In the genomic region with DNA sequence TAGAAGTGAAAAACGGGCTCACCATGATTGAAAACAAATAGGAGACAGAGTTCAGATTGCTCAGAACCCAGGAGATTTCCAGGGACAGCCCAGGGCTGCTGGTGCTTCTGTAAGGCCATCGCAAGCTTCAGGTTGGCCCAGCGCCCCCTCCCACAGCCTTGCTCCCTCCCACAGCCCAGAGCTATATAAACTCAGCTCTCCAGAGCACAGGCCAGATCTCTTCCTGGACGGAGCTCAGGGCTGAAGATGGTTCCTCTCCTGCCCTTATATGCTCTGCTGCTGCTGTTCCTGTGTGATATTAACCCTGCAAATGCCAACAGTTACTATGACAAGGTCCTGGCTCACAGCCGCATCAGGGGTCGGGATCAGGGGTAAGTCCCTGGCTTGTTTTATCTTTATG, we compare ENCODE assay signal across 9 mouse cellular contexts. TPM values are rescaled to one million over a fixed set of nuclear protein-coding genes. Genes with fewer than 3 reads are reported as not detected.
DNase-seq lines count a peak whose midpoint lies in the region; ATAC-seq and TF ChIP-seq lines count a peak whose summit lies in the region.
"Had no signal": no experiment of that assay in that cellular context is flagged by ENCODE, and none has a peak within 500 bp of the region (broad histone marks: within the 10 kb centered on the region; RNA-seq: fewer than 3 reads in every experiment).

Gene Postn (plus strand): TSS at position 213 of the 400 bp plus-strand sequence.

- 64% methylated on average over 6 of the region's 6 CpGs for WGBS in forebrain, embryonic 14.5 days
- WGBS in forebrain, embryonic 10.5 days: 63% methylated on average over 6 of the region's 6 CpGs
- WGBS in heart, embryonic 11.5 days (ENCODE audit: insufficient replicate concordance): 39% methylated on average over 6 of the region's 6 CpGs
- WGBS in limb, embryonic 14.5 days: 31% methylated on average over 6 of the region's 6 CpGs

- no peak within 1 kb of the TSS for H3K27ac ChIP-seq in forebrain, embryonic 14.5 days (ENCODE audit: low read depth, low read length)
- H3K27ac ChIP-seq in forebrain, embryonic 10.5 days: no peak within 1 kb of the TSS
- no peak within 1 kb of the TSS for H3K27ac ChIP-seq in heart, embryonic 11.5 days (ENCODE audit: low read depth, low read length)
- H3K27ac ChIP-seq in limb, embryonic 14.5 days (replicated peaks; ENCODE audit: low read depth, low read length): peak within 1 kb of the TSS; percentile 63

- no peak; the same call in 1 of the 2 replicates for TF ChIP-seq POLR2A in limb, embryonic 14.5 days (IDR thresholded peaks at IDR 0.05; ENCODE audit: borderline replicate concordance, extremely low read depth, insufficient read depth, insufficient read length)

- no peak for ATAC-seq in forebrain, embryonic 14.5 days
- no peak for ATAC-seq in heart, embryonic 11.5 days (replicated peaks; ENCODE audit: insufficient number of reproducible peaks, low FRiP score, low TSS enrichment)
- peak; percentile 84 for ATAC-seq in limb, embryonic 14.5 days (ENCODE audit: low FRiP score, low read depth)
- no peak for ATAC-seq in cerebellum, adult (ENCODE audit: insufficient number of reproducible peaks, low FRiP score, low TSS enrichment)

- no peak within 1 kb of the TSS for H3K4me2 ChIP-seq in forebrain, embryonic 14.5 days (ENCODE audit: low read length)
- peak within 1 kb of the TSS; percentile 17 for H3K4me2 ChIP-seq in heart, embryonic 11.5 days
- H3K4me2 ChIP-seq in limb, embryonic 14.5 days (replicated peaks; ENCODE audit: low read depth, low read length, severe bottlenecking): peak within 1 kb of the TSS; percentile 46

- no peak within 1 kb of the TSS for H3K4me3 ChIP-seq in forebrain, embryonic 14.5 days (ENCODE audit: low read depth, low read length)
- no peak within 1 kb of the TSS for H3K4me3 ChIP-seq in forebrain, embryonic 10.5 days
- H3K4me3 ChIP-seq in heart, embryonic 11.5 days (ENCODE audit: low read depth, low read length): peak within 1 kb of the TSS; percentile 4; the same call in 1 of the 2 replicates
- peak within 1 kb of the TSS; percentile 32 for H3K4me3 ChIP-seq in limb, embryonic 14.5 days (replicated peaks; ENCODE audit: low read length)
- H3K4me3 ChIP-seq: erythroblast, embryonic 14.5 days had no signal

- no peaks in the 10 kb centered on the region for H3K27me3 ChIP-seq in forebrain, embryonic 14.5 days (replicated peaks; ENCODE audit: control insufficient read depth, insufficient read depth, low read length)
- H3K27me3 ChIP-seq in forebrain, embryonic 10.5 days (ENCODE audit: poor library complexity, severe bottlenecking): no peaks in the 10 kb centered on the region
- no peaks in the 10 kb centered on the region for H3K27me3 ChIP-seq in heart, embryonic 11.5 days (ENCODE audit: control insufficient read depth, insufficient read depth, low read length)
- no peaks in the 10 kb centered on the region for H3K27me3 ChIP-seq in limb, embryonic 14.5 days (ENCODE audit: control insufficient read depth, insufficient read depth, low read length)

- DNase-seq in forebrain, embryonic 14.5 days (ENCODE audit: low spot score): no peak
- DNase-seq in forebrain, embryonic 10.5 days (ENCODE audit: extremely low spot score, low spot score): no peak
- peak; percentile 62 for DNase-seq in adipocyte (ENCODE audit: low spot score)
- peak; percentile 78 for DNase-seq in limb, embryonic 14.5 days (ENCODE audit: low spot score)
- peak; percentile 8 for DNase-seq in ovary, postnatal 36 days (ENCODE audit: low spot score)
- DNase-seq in left cerebral cortex, postnatal 4 days: no peak

- H3K9me3 ChIP-seq in forebrain, embryonic 14.5 days (replicated peaks; ENCODE audit: control insufficient read depth, low read length): no peaks in the 10 kb centered on the region
- no peaks in the 10 kb centered on the region for H3K9me3 ChIP-seq in forebrain, embryonic 10.5 days
- no peaks in the 10 kb centered on the region for H3K9me3 ChIP-seq in heart, embryonic 11.5 days (replicated peaks; ENCODE audit: control insufficient read depth, low read length)
- H3K9me3 ChIP-seq in limb, embryonic 14.5 days (ENCODE audit: control insufficient read depth, low read length): no peaks in the 10 kb centered on the region

- no peaks in the 10 kb centered on the region for H3K4me1 ChIP-seq in forebrain, embryonic 14.5 days (ENCODE audit: control insufficient read depth, insufficient read depth, low read length)
- 0 out of 2 replicates have a peak, but pooled peaks cover 4% of the 10 kb centered on the region for H3K4me1 ChIP-seq in forebrain, embryonic 10.5 days
- no peaks in the 10 kb centered on the region for H3K4me1 ChIP-seq in heart, embryonic 11.5 days (ENCODE audit: control insufficient read depth, insufficient read depth, low read length)
- peaks cover 24% of the 10 kb centered on the region for H3K4me1 ChIP-seq in limb, embryonic 14.5 days (ENCODE audit: control insufficient read depth, insufficient read depth, low read length)

- H3K36me3 ChIP-seq in forebrain, embryonic 14.5 days (ENCODE audit: control insufficient read depth, insufficient read depth, low read length): no peaks in the 10 kb centered on the region
- no peaks in the 10 kb centered on the region for H3K36me3 ChIP-seq in forebrain, embryonic 10.5 days (replicated peaks)
- H3K36me3 ChIP-seq in heart, embryonic 11.5 days (ENCODE audit: control insufficient read depth, insufficient read depth, low read length): no peaks in the 10 kb centered on the region
- 0 out of 2 replicates have a peak, but pooled peaks cover 6% of the 10 kb centered on the region for H3K36me3 ChIP-seq in limb, embryonic 14.5 days (ENCODE audit: control insufficient read depth, insufficient read depth, low read length)

- no peak within 1 kb of the TSS for H3K9ac ChIP-seq in forebrain, embryonic 14.5 days (ENCODE audit: low read length)
- H3K9ac ChIP-seq in heart, embryonic 11.5 days (ENCODE audit: low read depth, low read length): no peak within 1 kb of the TSS
- peak within 1 kb of the TSS; percentile 41 for H3K9ac ChIP-seq in limb, embryonic 14.5 days (ENCODE audit: low read depth, low read length, severe bottlenecking)

- intact Hi-C loops in left cerebral cortex, postnatal 4 days (cut with DNase I): no loop called here

RNA-seq across cellular contexts. Expression of gene Postn, which starts in this region (rescaled TPM):
- polyA plus RNA-seq in forebrain, embryonic 14.5 days (2014; fragmentation: Nextera tagmentation; extraction: Ambion mirVana): 15.0 and 17.9 TPM in 2 replicates
- 3.7 and 3.8 TPM in 2 replicates for polyA plus RNA-seq in forebrain, embryonic 10.5 days (2016; fragmentation: Nextera tagmentation; extraction: Ambion mirVana)
- 129 and 141 TPM in 2 replicates for polyA plus RNA-seq in heart, embryonic 11.5 days (2014; fragmentation: Nextera tagmentation; extraction: Ambion mirVana)
- 464 and 693 TPM in 2 replicates for polyA plus RNA-seq in limb, embryonic 14.5 days (2012; rRNA removed)
- 478 and 553 TPM in 2 replicates for polyA plus RNA-seq in limb, embryonic 14.5 days (2014; fragmentation: Nextera tagmentation; extraction: Ambion mirVana)
- 10 to 100 TPM in 1 of 2 experiments, 1 to 10 TPM in 1; 9.6 to 11.3 TPM for total RNA-seq in left cerebral cortex, postnatal 4 days (2021)
- polyA plus RNA-seq: erythroblast, embryonic 14.5 days had no signal

Comparison
In these comparisons a context has a peak if more than half of its experiments do, and no peak if none do; other contexts are left out.
1. DNase-seq: peak in adipocyte (single experiment), limb, embryonic 14.5 days (single experiment) and ovary, postnatal 36 days (single experiment); none in forebrain, embryonic 14.5 days (single experiment), forebrain, embryonic 10.5 days (single experiment) and left cerebral cortex, postnatal 4 days (single experiment).
2. H3K4me3 ChIP-seq: peak in heart, embryonic 11.5 days (single experiment) and limb, embryonic 14.5 days (single experiment); none in forebrain, embryonic 14.5 days (single experiment) and forebrain, embryonic 10.5 days (single experiment).